12 mouse cellular contexts compared by ENCODE assay signal in genomic region chr19:46141091-46141490, GRCm38 (mm10). TPM values are rescaled to one million over a fixed set of nuclear protein-coding genes. Genes with fewer than 3 reads are reported as not detected.
DNase-seq lines count a peak whose midpoint lies in the region; ATAC-seq and TF ChIP-seq lines count a peak whose summit lies in the region.
"Had no signal": no experiment of that assay in that cellular context is flagged by ENCODE, and none has a peak within 500 bp of the region (broad histone marks: within the 10 kb centered on the region; RNA-seq: fewer than 3 reads in every experiment).

No protein-coding gene starts in this region.

- intact Hi-C loops in left cerebral cortex, postnatal 10 days (cut with DNase I) = no loop called here

- no peak overlapping the region for H3K4me2 ChIP-seq in intestine, embryonic 14.5 days (ENCODE audit: low read length)
- no peak overlapping the region for H3K4me2 ChIP-seq in intestine, postnatal 0 days (replicated peaks; ENCODE audit: low read depth)
- peak overlapping the region; percentile 24; the same call in 1 of the 2 replicates for H3K4me2 ChIP-seq in neural tube, embryonic 12.5 days (replicated peaks)
- H3K4me2 ChIP-seq in neural tube, embryonic 15.5 days = no peak overlapping the region

- WGBS in intestine, embryonic 14.5 days = 21% methylated on average over 6 of the region's 6 CpGs
- 41% methylated on average over 6 of the region's 6 CpGs for WGBS in intestine, postnatal 0 days
- WGBS in neural tube, embryonic 12.5 days = 20% methylated on average over 6 of the region's 6 CpGs
- 24% methylated on average over 6 of the region's 6 CpGs for WGBS in neural tube, embryonic 15.5 days

- H3K27me3 ChIP-seq in intestine, embryonic 14.5 days (replicated peaks; ENCODE audit: control insufficient read depth, insufficient read depth, low read length) = peaks cover 82% of the 10 kb centered on the region
- H3K27me3 ChIP-seq in intestine, postnatal 0 days (replicated peaks; ENCODE audit: control insufficient read depth, insufficient read depth, low read length) = peaks cover 60% of the 10 kb centered on the region
- peaks cover 76% of the 10 kb centered on the region for H3K27me3 ChIP-seq in neural tube, embryonic 12.5 days (replicated peaks)
- H3K27me3 ChIP-seq in neural tube, embryonic 15.5 days (replicated peaks) = peaks cover 84% of the 10 kb centered on the region

- H3K27ac ChIP-seq in intestine, embryonic 14.5 days (ENCODE audit: low read depth) = no peak overlapping the region
- no peak overlapping the region for H3K27ac ChIP-seq in intestine, postnatal 0 days (ENCODE audit: low read depth, low read length)
- H3K27ac ChIP-seq in neural tube, embryonic 12.5 days = no peak overlapping the region
- no peak overlapping the region for H3K27ac ChIP-seq in neural tube, embryonic 15.5 days (replicated peaks)

- H3K4me1 ChIP-seq in intestine, embryonic 14.5 days (replicated peaks; ENCODE audit: control insufficient read depth, insufficient read depth, low read length) = peaks cover 12% of the 10 kb centered on the region
- peaks cover 10% of the 10 kb centered on the region; the same call in 1 of the 2 replicates for H3K4me1 ChIP-seq in intestine, postnatal 0 days (replicated peaks; ENCODE audit: control insufficient read depth, insufficient read depth, low read length)
- H3K4me1 ChIP-seq in neural tube, embryonic 12.5 days = peaks cover 20% of the 10 kb centered on the region
- peaks cover 12% of the 10 kb centered on the region for H3K4me1 ChIP-seq in neural tube, embryonic 15.5 days

- no peak for DNase-seq in intestine, embryonic 14.5 days (ENCODE audit: low spot score)
- DNase-seq in heart, postnatal 4 days = peak; percentile 17
- DNase-seq in left cerebral cortex, postnatal 10 days (ENCODE audit: extremely low spot score in 1 of 2, low spot score in 2 of 2) = no peak
- no peak for DNase-seq in urinary bladder, adult 2 months (ENCODE audit: low spot score)
- DNase-seq: cerebellum, adult 8-10 months; right cerebral cortex, postnatal 14 days; thymus, postnatal 36 days had no signal

- H3K9ac ChIP-seq in intestine, embryonic 14.5 days (ENCODE audit: low read length) = no peak overlapping the region
- H3K9ac ChIP-seq in intestine, postnatal 0 days (ENCODE audit: low read depth, low read length) = no peak overlapping the region
- no peak overlapping the region for H3K9ac ChIP-seq in neural tube, embryonic 12.5 days
- no peak overlapping the region for H3K9ac ChIP-seq in neural tube, embryonic 15.5 days (replicated peaks)

- ATAC-seq in intestine, embryonic 14.5 days (replicated peaks; ENCODE audit: low FRiP score, low TSS enrichment, low read depth) = 0 out of 2 replicates have a peak, but pooled peaks have one; percentile 33
- no peak for ATAC-seq in intestine, postnatal 0 days
- ATAC-seq in neural tube, embryonic 12.5 days (ENCODE audit: low FRiP score, low read depth) = no peak
- no peak for ATAC-seq in neural tube, embryonic 15.5 days (ENCODE audit: low FRiP score)

- H3K4me3 ChIP-seq in intestine, embryonic 14.5 days (ENCODE audit: low read depth, low read length) = no peak overlapping the region
- no peak overlapping the region for H3K4me3 ChIP-seq in intestine, postnatal 0 days (ENCODE audit: low read depth, low read length)
- H3K4me3 ChIP-seq in neural tube, embryonic 12.5 days = no peak overlapping the region
- no peak overlapping the region for H3K4me3 ChIP-seq in neural tube, embryonic 15.5 days (replicated peaks)

- no peaks in the 10 kb centered on the region for H3K36me3 ChIP-seq in intestine, embryonic 14.5 days (ENCODE audit: control insufficient read depth, insufficient read depth, low read length)
- H3K36me3 ChIP-seq in intestine, postnatal 0 days (ENCODE audit: control insufficient read depth, insufficient read depth) = no peaks in the 10 kb centered on the region
- H3K36me3 ChIP-seq in neural tube, embryonic 12.5 days = no peaks in the 10 kb centered on the region
- no peaks in the 10 kb centered on the region for H3K36me3 ChIP-seq in neural tube, embryonic 15.5 days

- TF ChIP-seq CTCF in intestine, postnatal 0 days (IDR thresholded peaks at IDR 0.05; ENCODE audit: low read depth) = no peak

- H3K9me3 ChIP-seq in intestine, embryonic 14.5 days (ENCODE audit: control insufficient read depth, low read length) = no peaks in the 10 kb centered on the region
- no peaks in the 10 kb centered on the region for H3K9me3 ChIP-seq in intestine, postnatal 0 days (ENCODE audit: control insufficient read depth)
- H3K9me3 ChIP-seq in neural tube, embryonic 12.5 days = no peaks in the 10 kb centered on the region
- H3K9me3 ChIP-seq in neural tube, embryonic 15.5 days (replicated peaks) = no peaks in the 10 kb centered on the region

RNA-seq across cellular contexts. Expression of gene Pitx3, which starts 7.0 kb away (rescaled TPM):
- polyA plus RNA-seq in intestine, embryonic 14.5 days (2014; fragmentation: Nextera tagmentation; extraction: Ambion mirVana) = not detected in 2 replicates
- not detected in 2 replicates for polyA plus RNA-seq in intestine, postnatal 0 days (2015; fragmentation: Nextera tagmentation; extraction: Ambion mirVana)
- 2.7 and 3.0 TPM in 2 replicates for polyA plus RNA-seq in neural tube, embryonic 12.5 days (2016; fragmentation: Nextera tagmentation; extraction: Ambion mirVana)
- 0.32 and 0.64 TPM in 2 replicates for polyA plus RNA-seq in neural tube, embryonic 15.5 days (2015; fragmentation: Nextera tagmentation; extraction: Ambion mirVana)
- not detected for total RNA-seq in heart, postnatal 4 days (2021)
- total RNA-seq in left cerebral cortex, postnatal 10 days (2021) = not detected
- 0.12 and 0.19 TPM in 2 replicates for polyA plus RNA-seq in urinary bladder, adult 2 months (2012; rRNA removed)
- total RNA-seq: layer of hippocampus, postnatal 10 days; megakaryocyte, adult 5-6 weeks had no signal

RNA-seq across cellular contexts. Expression of gene Elovl3, which starts 9.4 kb away (rescaled TPM):
- polyA plus RNA-seq in intestine, embryonic 14.5 days (2014; fragmentation: Nextera tagmentation; extraction: Ambion mirVana) = not detected in 2 replicates
- polyA plus RNA-seq in intestine, postnatal 0 days (2015; fragmentation: Nextera tagmentation; extraction: Ambion mirVana) = not detected in 2 replicates
- polyA plus RNA-seq in neural tube, embryonic 12.5 days (2016; fragmentation: Nextera tagmentation; extraction: Ambion mirVana) = 0.20 TPM in 1 of 2 replicates, not detected in the other
- 0.10 TPM in 1 of 2 replicates, not detected in the other for polyA plus RNA-seq in neural tube, embryonic 15.5 days (2015; fragmentation: Nextera tagmentation; extraction: Ambion mirVana)
- total RNA-seq in heart, postnatal 4 days (2021) = not detected
- not detected for total RNA-seq in left cerebral cortex, postnatal 10 days (2021)
- not detected in 2 replicates for polyA plus RNA-seq in urinary bladder, adult 2 months (2012; rRNA removed)
- total RNA-seq: layer of hippocampus, postnatal 10 days; megakaryocyte, adult 5-6 weeks had no signal

RNA-seq across cellular contexts. Expression of gene Gbf1, which starts 11.2 kb away (rescaled TPM):
- 41.6 and 42.7 TPM in 2 replicates for polyA plus RNA-seq in intestine, embryonic 14.5 days (2014; fragmentation: Nextera tagmentation; extraction: Ambion mirVana)
- 28.0 and 32.1 TPM in 2 replicates for polyA plus RNA-seq in intestine, postnatal 0 days (2015; fragmentation: Nextera tagmentation; extraction: Ambion mirVana)
- polyA plus RNA-seq in neural tube, embryonic 12.5 days (2016; fragmentation: Nextera tagmentation; extraction: Ambion mirVana) = 72.8 and 85.6 TPM in 2 replicates
- 68.8 and 76.6 TPM in 2 replicates for polyA plus RNA-seq in neural tube, embryonic 15.5 days (2015; fragmentation: Nextera tagmentation; extraction: Ambion mirVana)
- total RNA-seq in heart, postnatal 4 days (2021) = 10 to 100 TPM; 57.6 to 58.3 TPM
- total RNA-seq in left cerebral cortex, postnatal 10 days (2021) = 100 to 1,000 TPM; 100 TPM
- 56.3 and 57.5 TPM in 2 replicates for polyA plus RNA-seq in urinary bladder, adult 2 months (2012; rRNA removed)
